Mouse (Mus musculus) spleen, adult 2 months (tissue): ENCODE results near the gene 1700020A23Rik.

ENCODE experiments used
- CTCF ChIP-seq: fragments of 200-500 bp; IDR thresholded peaks from 2 replicates; pipeline ENCODE4 v1.5.1; 2011; ENCODE audit warnings: mild to moderate bottlenecking, inconsistent platforms; ENCODE audit not compliant: insufficient read depth, insufficient read length, insufficient replicate concordance; ENCODE audit errors: extremely low read depth
- POLR2A ChIP-seq: fragments of 200-500 bp; IDR thresholded peaks from 2 replicates; pipeline ENCODE4 v1.6.1; 2011; ENCODE audit warnings: low read depth, low read length, inconsistent platforms

GRCm38 (mm10) chr2:130453421-130453820 is 48.4 kb downstream of the 1700020A23Rik start:
- TF ChIP-seq CTCF (no peak), POLR2A (no peak)
